Mouse (Mus musculus): ENCODE results near the gene Plekha4. TPM values are rescaled to one million over a fixed set of nuclear protein-coding genes. Genes with fewer than 3 reads are reported as not detected.

The Plekha4 gene
- total and polyA plus RNA-seq, 3 experiments: 3.0 to 9.8 (median 5.9) TPM

Other genes starting within 250 kb of the Plekha4 start
Only the 30 nearest of the 34 such genes appear.
- gene Hrc, start 191.0 kb upstream of the Plekha4 start, total RNA-seq (2021): under 1 TPM in 1 of 2 experiments, not detected in 1; 0.23 TPM
- gene Hrc, start 191.0 kb upstream of the Plekha4 start, polyA plus RNA-seq (2012; rRNA removed): 0.18 TPM in 1 of 2 replicates, not detected in the other
- gene Ppfia3, start 159.3 kb upstream of the Plekha4 start, total RNA-seq (2021): 1 to 10 TPM; 1.1 to 2.8 TPM
- 4.3 and 4.7 TPM in 2 replicates for gene Ppfia3, start 159.3 kb upstream of the Plekha4 start, polyA plus RNA-seq (2012; rRNA removed)
- 1 to 10 TPM; 2.4 to 3.8 TPM for gene Lin7b, start 155.7 kb upstream of the Plekha4 start, total RNA-seq (2021)
- 5.7 and 10.3 TPM in 2 replicates for gene Lin7b, start 155.7 kb upstream of the Plekha4 start, polyA plus RNA-seq (2012; rRNA removed)
- gene Snrnp70, start 130.6 kb upstream of the Plekha4 start, total RNA-seq (2021): 100 to 1,000 TPM; 219 to 278 TPM
- gene Snrnp70, start 130.6 kb upstream of the Plekha4 start, polyA plus RNA-seq (2012; rRNA removed): 230 and 236 TPM in 2 replicates
- gene Kcna7, start 120.7 kb upstream of the Plekha4 start, total RNA-seq (2021): not detected
- gene Kcna7, start 120.7 kb upstream of the Plekha4 start, polyA plus RNA-seq (2012; rRNA removed): not detected in 2 replicates
- not detected for gene Ntf5, start 112.6 kb upstream of the Plekha4 start, total RNA-seq (2021)
- gene Ntf5, start 112.6 kb upstream of the Plekha4 start, polyA plus RNA-seq (2012; rRNA removed): not detected in 2 replicates
- gene Lhb, start 105.5 kb upstream of the Plekha4 start, total RNA-seq (2021): not detected
- not detected in 2 replicates for gene Lhb, start 105.5 kb upstream of the Plekha4 start, polyA plus RNA-seq (2012; rRNA removed)
- 10 to 100 TPM; 46.4 to 57.6 TPM for gene Gys1, start 91.5 kb upstream of the Plekha4 start, total RNA-seq (2021)
- gene Gys1, start 91.5 kb upstream of the Plekha4 start, polyA plus RNA-seq (2012; rRNA removed): 64.0 and 82.1 TPM in 2 replicates
- 10 to 100 TPM; 38.2 to 52.3 TPM for gene Ruvbl2, start 88.2 kb upstream of the Plekha4 start, total RNA-seq (2021)
- 70.2 and 89.3 TPM in 2 replicates for gene Ruvbl2, start 88.2 kb upstream of the Plekha4 start, polyA plus RNA-seq (2012; rRNA removed)
- gene Ftl1, start 66.4 kb upstream of the Plekha4 start, total RNA-seq (2021): 1,000 to 10,000 TPM; 1,338 to 1,480 TPM
- 7,024 and 7,397 TPM in 2 replicates for gene Ftl1, start 66.4 kb upstream of the Plekha4 start, polyA plus RNA-seq (2012; rRNA removed)
- gene Bax, start 59.4 kb upstream of the Plekha4 start, total RNA-seq (2021): 10 to 100 TPM; 52.5 to 60.6 TPM
- gene Bax, start 59.4 kb upstream of the Plekha4 start, polyA plus RNA-seq (2012; rRNA removed): 148 and 158 TPM in 2 replicates
- gene Tulp2, start 44.5 kb upstream of the Plekha4 start, total RNA-seq (2021): under 1 TPM; 0.41 to 0.75 TPM
- gene Tulp2, start 44.5 kb upstream of the Plekha4 start, polyA plus RNA-seq (2012; rRNA removed): 0.44 and 0.64 TPM in 2 replicates
- gene Gm45808, start 39.5 kb upstream of the Plekha4 start, total RNA-seq (2021): 10 to 100 TPM in 1 of 2 experiments, 1 to 10 TPM in 1; 2.2 to 33.5 TPM
- 0.45 TPM in 1 of 2 replicates, not detected in the other for gene Gm45808, start 39.5 kb upstream of the Plekha4 start, polyA plus RNA-seq (2012; rRNA removed)
- 10 to 100 TPM; 55.4 to 71.1 TPM for gene Dhdh, start 37.5 kb upstream of the Plekha4 start, total RNA-seq (2021)
- gene Dhdh, start 37.5 kb upstream of the Plekha4 start, polyA plus RNA-seq (2012; rRNA removed): 17.6 and 21.4 TPM in 2 replicates
- gene Nucb1, start 15.9 kb upstream of the Plekha4 start, total RNA-seq (2021): 100 to 1,000 TPM; 280 to 286 TPM
- 594 and 643 TPM in 2 replicates for gene Nucb1, start 15.9 kb upstream of the Plekha4 start, polyA plus RNA-seq (2012; rRNA removed)
- 10 to 100 TPM; 49.0 to 57.8 TPM for gene Ppp1r15a, start 62 bp upstream of the Plekha4 start, total RNA-seq (2021)
- 49.5 and 49.7 TPM in 2 replicates for gene Ppp1r15a, start 62 bp upstream of the Plekha4 start, polyA plus RNA-seq (2012; rRNA removed)
- gene Hsd17b14, start 28.6 kb downstream of the Plekha4 start, total RNA-seq (2021): 1 to 10 TPM; 2.3 TPM
- 1.5 and 2.3 TPM in 2 replicates for gene Hsd17b14, start 28.6 kb downstream of the Plekha4 start, polyA plus RNA-seq (2012; rRNA removed)
- gene Bcat2, start 43.8 kb downstream of the Plekha4 start, total RNA-seq (2021): 100 to 1,000 TPM; 213 to 292 TPM
- 166 and 170 TPM in 2 replicates for gene Bcat2, start 43.8 kb downstream of the Plekha4 start, polyA plus RNA-seq (2012; rRNA removed)
- gene Fgf21, start 89.2 kb downstream of the Plekha4 start, total RNA-seq (2021): not detected
- 0.15 and 0.16 TPM in 2 replicates for gene Fgf21, start 89.2 kb downstream of the Plekha4 start, polyA plus RNA-seq (2012; rRNA removed)
- gene Fut1, start 91.0 kb downstream of the Plekha4 start, total RNA-seq (2021): not detected
- gene Fut1, start 91.0 kb downstream of the Plekha4 start, polyA plus RNA-seq (2012; rRNA removed): not detected in 2 replicates
- under 1 TPM; 0.28 to 0.29 TPM for gene Izumo1, start 95.5 kb downstream of the Plekha4 start, total RNA-seq (2021)
- 0.65 and 0.89 TPM in 2 replicates for gene Izumo1, start 95.5 kb downstream of the Plekha4 start, polyA plus RNA-seq (2012; rRNA removed)
- 10 to 100 TPM; 13.5 to 20.6 TPM for gene Rasip1, start 101.2 kb downstream of the Plekha4 start, total RNA-seq (2021)
- 42.9 and 56.4 TPM in 2 replicates for gene Rasip1, start 101.2 kb downstream of the Plekha4 start, polyA plus RNA-seq (2012; rRNA removed)
- gene Mamstr, start 113.6 kb downstream of the Plekha4 start, total RNA-seq (2021): 1 to 10 TPM; 3.0 to 5.8 TPM
- 5.1 and 5.8 TPM in 2 replicates for gene Mamstr, start 113.6 kb downstream of the Plekha4 start, polyA plus RNA-seq (2012; rRNA removed)
- gene Fut2, start 140.1 kb downstream of the Plekha4 start, total RNA-seq (2021): under 1 TPM in 1 of 2 experiments, not detected in 1; 0.09 TPM
- gene Fut2, start 140.1 kb downstream of the Plekha4 start, polyA plus RNA-seq (2012; rRNA removed): not detected in 2 replicates
- under 1 TPM in 1 of 2 experiments, not detected in 1; 0.31 TPM for gene Ntn5, start 157.7 kb downstream of the Plekha4 start, total RNA-seq (2021)
- 0.40 and 0.86 TPM in 2 replicates for gene Ntn5, start 157.7 kb downstream of the Plekha4 start, polyA plus RNA-seq (2012; rRNA removed)
- gene Sec1, start 168.1 kb downstream of the Plekha4 start, total RNA-seq (2021): under 1 TPM; 0.29 to 0.41 TPM
- 0.57 and 0.58 TPM in 2 replicates for gene Sec1, start 168.1 kb downstream of the Plekha4 start, polyA plus RNA-seq (2012; rRNA removed)
- 10 to 100 TPM; 10.9 to 18.6 TPM for gene Car11, start 173.5 kb downstream of the Plekha4 start, total RNA-seq (2021)
- gene Car11, start 173.5 kb downstream of the Plekha4 start, polyA plus RNA-seq (2012; rRNA removed): 30.0 and 38.2 TPM in 2 replicates
- 100 to 1,000 TPM in 1 of 2 experiments, 10 to 100 TPM in 1; 54.3 to 225 TPM for gene Dbp, start 178.8 kb downstream of the Plekha4 start, total RNA-seq (2021)
- 569 and 796 TPM in 2 replicates for gene Dbp, start 178.8 kb downstream of the Plekha4 start, polyA plus RNA-seq (2012; rRNA removed)
- 1,000 to 10,000 TPM in 1 of 2 experiments, 100 to 1,000 TPM in 1; 972 to 1,050 TPM for gene Rpl18, start 189.1 kb downstream of the Plekha4 start, total RNA-seq (2021)
- 1,143 and 1,258 TPM in 2 replicates for gene Rpl18, start 189.1 kb downstream of the Plekha4 start, polyA plus RNA-seq (2012; rRNA removed)
- gene Sphk2, start 191.7 kb downstream of the Plekha4 start, total RNA-seq (2021): 10 to 100 TPM; 38.9 to 39.5 TPM
- gene Sphk2, start 191.7 kb downstream of the Plekha4 start, polyA plus RNA-seq (2012; rRNA removed): 90.9 and 92.5 TPM in 2 replicates